Mouse (Mus musculus) cerebellum, adult 11-12 months (tissue): ENCODE data around the gene Tmem178.
"Not testable (repeated sequence)": the region's sequence is repeated elsewhere in the genome, so short reads cannot be mapped to it uniquely, and the experiment has no call there.

Experiments used
- DNase-seq: peaks from one replicate; pipeline ENCODE4 v3.0.0; 2022

Tmem178 gene

GRCm38 (mm10) chr17:80944530-80945198 lies at the start of gene Tmem178:
TSS of gene Tmem178 (plus strand) at chr17:80944632.
- DNase-seq: peak; percentile 76

DNA sequence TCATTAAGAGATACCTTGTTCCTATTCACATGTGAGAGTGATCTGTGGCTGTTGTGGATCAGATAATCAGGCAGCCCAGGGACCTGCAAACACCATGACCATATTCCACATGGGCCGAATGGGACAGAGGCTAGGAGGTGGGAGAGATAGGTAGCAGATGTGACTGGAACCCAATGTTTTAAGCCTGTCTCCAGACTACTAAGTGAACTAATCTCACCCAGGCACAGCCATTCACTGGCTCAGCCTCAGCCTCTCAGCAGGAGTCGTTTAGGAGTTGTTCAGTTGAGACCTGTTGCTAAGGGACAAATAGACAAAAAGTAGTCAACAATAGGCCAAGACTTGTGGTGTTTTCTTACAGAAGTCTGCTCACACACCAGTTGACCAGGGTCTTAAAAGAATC lies 48.0 kb upstream of the Tmem178 start:
- DNase-seq: no peak

DNA sequence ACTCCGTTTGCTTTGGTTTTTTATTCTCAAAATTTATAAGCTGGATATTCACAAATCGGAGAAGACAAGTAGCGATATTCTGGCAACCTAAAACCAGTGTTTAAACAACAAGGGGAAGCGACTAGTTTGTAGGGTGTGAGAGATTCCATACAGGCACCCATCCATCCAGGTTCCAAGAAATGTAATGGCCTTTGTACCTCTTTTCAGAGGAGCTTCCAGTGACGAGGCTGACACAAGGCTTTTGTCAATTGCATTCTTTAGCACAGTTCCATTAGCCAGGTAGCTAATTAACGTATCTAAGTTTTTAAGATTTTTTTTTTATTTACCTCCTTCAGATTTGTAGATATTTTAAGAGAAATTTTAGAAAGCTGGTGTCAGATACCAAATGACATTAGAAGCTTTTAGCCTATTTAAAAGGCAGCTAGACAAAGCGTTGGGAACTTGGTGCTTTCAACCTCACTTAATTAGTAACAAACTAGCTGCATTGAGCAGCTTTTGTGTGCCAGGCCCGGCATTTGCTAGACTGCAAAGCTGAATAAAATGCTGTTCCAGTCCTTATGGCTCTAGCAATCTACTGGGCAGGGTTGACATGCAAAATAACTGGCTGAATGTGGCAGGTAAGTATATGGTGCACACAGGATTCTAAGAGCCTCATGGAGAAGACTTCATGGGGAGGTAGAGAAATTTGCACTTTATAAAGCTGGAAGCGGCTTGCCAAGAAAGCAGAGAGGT lies 46.6 kb upstream of the Tmem178 start:
- no peak for DNase-seq

- no peak for DNase-seq
Observed at GRCm38 (mm10) chr17:80899513-80900199, 44.8 kb upstream of the Tmem178 start.

GRCm38 (mm10) chr17:80900200-80900520 lies 44.3 kb upstream of the Tmem178 start:
- no peak for DNase-seq

- DNase-seq: no peak
Observed at GRCm38 (mm10) chr17:80901885-80902284, 42.5 kb upstream of the Tmem178 start.

DNA sequence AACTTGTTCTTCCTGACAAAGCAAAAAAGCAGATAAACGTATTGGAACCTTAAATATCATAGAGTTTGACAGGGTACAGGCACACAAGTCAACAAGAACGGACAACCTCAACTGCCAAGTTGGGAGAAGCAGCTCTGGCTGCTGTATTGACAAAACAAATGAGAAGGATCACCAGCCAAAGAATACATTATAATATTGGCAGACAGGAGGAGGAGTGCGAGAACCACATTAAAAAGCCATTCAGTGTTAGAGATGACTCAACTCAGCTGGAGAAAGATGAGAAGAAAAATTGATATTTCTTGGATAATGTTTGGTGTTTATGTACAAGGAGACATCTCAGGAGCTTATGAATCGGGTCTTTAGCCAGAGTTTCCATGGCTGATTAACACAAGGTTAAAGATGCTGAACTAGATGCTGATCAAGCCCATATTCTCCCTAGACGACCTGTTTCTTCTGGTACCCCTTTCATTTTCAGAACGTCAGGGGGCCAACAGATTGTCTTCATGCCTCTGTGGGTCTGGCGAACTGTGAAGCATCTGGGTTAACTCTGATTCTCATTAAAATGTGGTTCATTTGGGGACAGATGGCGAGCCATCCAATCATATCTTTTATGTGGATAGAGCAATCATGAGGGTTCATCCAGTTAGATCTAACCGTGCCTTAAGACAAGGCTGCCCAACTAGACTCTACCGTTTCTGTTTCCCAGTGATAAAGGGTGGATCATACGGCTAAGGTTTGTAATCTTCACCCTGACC lies 41.1 kb upstream of the Tmem178 start:
- DNase-seq: no peak

DNA sequence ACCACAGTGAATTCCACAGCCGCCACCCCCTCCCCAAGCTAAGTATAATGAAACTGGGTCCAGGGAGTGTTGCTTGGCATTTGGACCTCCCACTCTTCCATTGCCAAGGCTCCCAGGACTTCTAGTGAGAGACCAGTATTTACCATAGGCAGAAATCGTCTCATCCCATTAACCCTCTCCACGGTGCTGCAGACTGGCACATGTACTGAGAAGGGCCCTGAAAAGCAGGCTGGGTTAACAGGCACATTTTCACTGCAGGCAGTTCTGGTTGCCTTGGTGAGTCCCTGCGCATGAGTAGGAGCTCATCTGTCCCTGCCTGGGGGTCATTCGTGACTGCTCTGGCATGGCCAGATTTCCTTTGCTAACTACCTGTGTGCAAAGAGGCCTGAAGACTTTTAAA lies 40.4 kb upstream of the Tmem178 start:
- DNase-seq: no peak

DNA sequence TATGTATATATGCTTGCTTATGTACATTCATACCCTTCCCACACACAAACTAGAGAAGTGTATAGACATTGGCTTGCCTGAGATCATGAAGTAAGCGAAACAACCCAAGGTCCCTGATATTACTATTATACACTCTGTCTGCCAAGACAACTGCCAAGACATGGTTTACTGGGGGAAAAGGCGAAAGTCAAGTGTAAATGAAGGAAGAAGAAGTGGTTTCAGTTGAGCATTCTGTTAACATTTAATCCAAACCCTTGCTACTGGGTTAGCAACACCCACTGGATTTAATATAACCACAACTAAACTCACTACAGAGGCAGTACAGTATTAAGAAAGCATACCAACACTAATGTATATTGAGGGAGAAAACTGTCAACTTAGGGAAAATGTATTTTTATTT lies 28.8 kb upstream of the Tmem178 start:
- DNase-seq: no peak

DNA sequence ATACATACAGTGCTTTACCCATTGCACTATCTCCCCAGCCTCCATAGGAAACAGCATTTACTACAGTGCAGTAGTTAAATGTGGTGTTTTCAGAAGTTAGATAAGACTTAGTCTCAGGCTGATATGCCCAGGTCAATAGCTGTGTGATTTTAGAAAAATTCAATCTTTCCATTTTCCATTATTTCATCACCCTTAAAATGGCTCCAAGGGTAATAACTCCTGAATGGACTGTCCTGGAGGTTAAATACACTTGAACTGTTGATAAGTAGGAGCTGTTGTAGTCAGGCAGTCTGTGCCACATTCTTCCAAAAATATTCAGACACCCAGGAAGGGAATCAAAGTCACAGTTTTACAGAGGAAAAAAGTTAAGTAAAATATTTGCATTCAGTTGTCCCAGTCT lies 25.2 kb upstream of the Tmem178 start:
- DNase-seq: no peak

- peak; percentile 87 for DNase-seq
Observed at GRCm38 (mm10) chr17:80921286-80922134, 22.9 kb upstream of the Tmem178 start.

DNA sequence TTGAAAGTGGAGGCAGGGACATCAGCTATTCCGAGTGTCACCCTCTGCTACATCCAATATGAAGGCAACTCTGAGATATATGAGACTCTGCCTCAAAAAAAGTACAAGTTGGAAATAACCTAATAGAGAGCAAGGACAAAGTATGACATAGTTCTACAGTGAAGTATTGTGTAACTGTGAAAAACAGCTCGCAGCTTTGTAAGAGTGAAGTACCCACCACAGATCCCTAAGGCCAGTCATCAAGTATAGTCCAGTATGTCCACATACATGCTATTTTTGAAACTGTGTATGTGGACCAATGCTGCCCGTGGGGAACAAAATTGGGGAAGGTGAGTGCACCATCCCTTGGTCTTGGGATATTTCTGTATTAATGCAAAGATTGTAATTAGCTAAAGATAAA lies 18.9 kb upstream of the Tmem178 start:
- no peak for DNase-seq

DNA sequence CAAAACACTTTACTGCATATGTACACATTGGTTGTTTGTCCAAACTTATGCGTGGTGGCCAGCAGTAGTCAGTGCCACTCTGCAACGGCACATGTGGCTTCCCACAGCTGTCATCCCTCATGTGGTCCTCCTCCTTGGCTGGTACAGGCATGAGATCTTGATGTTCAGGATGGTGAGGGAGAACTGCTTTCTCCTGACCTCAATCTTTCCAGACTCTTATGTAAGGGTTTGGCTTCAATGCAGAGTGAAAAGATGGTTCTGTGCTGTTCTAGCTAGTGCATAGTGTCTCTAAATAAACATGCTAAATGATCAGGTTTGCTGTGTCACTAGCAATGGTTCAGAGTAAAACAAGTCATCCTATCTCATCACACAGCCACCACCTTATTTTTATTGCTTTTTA lies 17.3 kb upstream of the Tmem178 start:
- no peak for DNase-seq

DNA sequence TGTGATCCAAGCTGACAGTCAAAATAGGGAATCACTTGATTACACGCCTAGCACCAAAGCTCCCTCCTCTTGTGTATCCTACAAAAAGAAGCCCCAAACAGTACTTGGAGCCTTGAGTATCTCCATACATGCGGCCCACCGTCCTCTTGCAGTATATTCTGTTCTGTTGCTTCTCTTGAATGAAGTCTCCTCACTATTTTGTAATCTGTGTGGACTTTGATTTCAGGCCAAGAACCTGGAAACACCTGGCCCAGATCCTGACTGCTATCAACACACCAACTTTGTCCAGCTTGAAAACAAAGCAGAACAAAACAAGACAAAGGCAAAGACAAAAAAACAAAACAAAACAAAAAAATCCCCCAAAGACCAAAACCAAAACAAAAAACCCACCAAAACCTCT lies 11.7 kb upstream of the Tmem178 start:
- no peak for DNase-seq

DNA sequence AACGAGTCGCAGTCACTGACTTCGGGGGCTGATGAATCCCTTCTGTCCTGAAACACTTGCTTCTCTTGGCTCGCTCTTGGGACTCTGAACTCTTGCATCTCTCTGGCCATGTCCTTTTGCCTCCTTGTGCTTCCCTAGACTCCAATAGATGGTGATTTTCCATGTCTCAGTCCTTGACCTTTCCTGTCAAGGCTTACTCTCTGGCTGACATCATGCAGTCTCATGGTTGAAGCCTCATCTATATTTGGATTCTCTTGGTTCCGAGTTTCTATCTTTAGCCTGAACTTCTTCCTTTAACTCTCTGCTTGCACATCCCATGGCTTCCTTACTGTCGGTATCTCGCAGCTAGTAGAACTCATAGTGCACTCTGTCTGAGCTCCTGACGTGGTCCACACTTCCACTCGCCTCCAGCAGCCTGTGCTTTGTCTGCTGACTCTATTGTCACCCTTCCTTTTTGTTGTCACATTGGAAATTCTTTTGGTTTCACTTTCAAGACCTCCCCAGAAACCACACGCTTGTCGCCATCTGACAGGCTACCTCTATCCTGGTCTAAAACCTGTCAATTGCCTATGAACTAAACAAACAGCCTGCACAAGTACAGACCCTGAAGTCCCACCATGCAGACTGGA lies 10.9 kb upstream of the Tmem178 start:
- DNase-seq: no peak

DNA sequence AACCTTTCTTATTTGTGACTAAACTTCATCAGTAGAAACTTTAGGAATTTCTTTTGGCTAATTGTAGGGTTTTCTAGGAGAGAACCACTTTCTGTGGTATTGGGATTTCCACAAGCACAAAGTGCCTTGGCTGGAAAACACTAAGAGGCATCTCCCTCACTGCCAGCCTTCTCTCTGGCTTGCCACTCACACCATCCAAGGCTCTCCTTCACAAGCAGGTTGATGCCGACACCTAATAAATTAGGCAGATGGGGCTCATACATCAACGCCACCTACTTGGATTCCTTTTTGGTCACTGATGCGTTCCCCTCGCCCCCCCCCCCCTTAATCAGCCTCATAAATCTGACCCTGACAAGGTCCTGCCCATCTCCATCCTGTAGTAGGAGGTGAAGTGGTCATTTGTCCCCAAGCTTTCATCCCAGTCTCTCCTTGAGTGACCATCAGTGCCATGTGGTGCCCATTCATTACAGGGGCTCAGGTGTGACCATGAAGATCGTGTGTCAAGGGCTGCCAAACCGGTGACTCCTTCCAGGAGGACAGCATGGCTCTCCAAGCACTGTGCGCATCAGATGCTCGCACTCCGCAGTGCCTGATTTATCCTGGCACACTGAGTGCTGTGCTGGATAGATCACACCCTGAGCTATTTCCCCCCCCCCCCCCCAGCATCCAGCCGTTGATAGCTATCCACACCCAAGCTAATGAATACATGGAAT lies 8.5 kb upstream of the Tmem178 start:
- DNase-seq: peak; percentile 53

DNA sequence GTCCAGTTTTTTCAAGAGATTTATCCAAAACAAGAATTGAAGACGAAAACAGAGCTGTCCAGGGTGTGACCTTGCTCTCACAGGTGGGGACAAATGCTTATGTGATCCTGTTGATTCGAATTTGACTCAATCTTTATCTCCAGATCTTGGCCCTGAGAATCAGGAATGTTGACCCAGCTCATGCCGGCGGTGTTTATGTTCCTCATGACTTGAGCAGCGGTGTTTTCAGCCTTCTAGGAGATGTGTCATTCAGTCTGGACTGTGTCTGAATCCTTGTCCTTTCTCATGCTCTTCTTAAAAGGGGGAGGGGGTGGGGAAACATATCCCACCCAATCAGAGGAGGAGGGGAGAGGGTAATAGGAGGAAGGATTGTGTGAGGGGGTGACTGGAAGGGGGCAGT lies 7.9 kb upstream of the Tmem178 start:
- no peak for DNase-seq

- no peak for DNase-seq
Observed at GRCm38 (mm10) chr17:80939833-80940232, 4.6 kb upstream of the Tmem178 start.

DNA sequence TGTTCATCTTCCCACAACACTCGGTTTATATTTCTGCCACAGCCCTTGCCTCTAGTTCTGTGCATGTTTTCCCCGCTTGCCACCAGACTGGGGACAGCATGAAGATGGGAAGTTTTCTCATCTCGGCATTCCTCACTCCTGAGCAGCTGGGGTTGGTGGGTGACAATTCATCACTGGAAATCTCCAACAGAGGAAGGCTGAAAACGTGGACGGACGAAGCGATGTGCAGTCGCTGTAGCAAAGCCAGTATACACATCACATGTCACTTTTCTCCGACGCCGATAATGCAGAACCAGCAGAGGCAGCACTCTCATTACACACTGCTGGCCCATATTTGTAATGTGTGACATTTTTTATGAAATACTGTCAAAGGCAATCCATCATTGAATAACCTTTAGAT lies 2.6 kb upstream of the Tmem178 start:
- DNase-seq: no peak

DNA sequence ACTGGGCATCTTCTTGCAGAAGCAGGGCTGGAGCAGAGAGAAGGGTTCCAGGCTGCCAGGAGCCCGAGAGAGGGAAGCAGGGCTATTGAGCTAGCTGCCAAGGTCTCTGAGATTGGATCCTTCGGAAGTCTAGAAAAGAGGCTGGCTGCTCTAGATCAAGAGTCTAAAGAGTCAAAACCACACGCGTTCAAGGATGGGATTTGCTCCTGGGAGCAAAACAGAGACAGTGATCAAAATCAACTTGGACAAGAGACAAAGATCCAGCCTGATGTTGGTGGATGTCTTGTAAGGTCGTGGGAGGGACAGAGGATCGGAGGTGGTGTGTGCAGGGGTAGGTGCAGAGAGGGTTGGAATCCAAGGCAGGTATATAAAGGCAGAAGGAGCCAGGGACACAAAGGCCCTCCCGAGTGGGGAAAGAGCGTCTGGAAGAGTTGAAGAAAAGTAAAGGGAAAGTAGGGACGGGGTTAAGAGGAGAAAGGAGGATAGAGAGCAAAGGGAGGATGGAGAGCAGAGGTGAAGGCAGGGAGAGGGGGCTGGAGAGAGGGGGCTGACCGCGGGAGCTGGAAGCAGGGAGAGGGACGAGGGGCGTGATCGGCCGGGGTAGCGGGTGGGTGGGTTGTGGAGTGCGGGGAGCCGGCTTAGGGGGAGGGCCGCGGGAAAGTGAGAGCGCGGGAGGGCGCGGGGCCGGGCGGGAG lies 450 bp upstream of the Tmem178 start:
- peak; percentile 64 for DNase-seq

- DNase-seq: not testable (repeated sequence)
Observed at GRCm38 (mm10) chr17:80945510-80945909, 1.1 kb downstream of the Tmem178 start.
